Mouse (Mus musculus): ENCODE data around the gene Bend6. TPM values are rescaled to one million over a fixed set of nuclear protein-coding genes. Genes with fewer than 3 reads are reported as not detected.
A peak's percentile ranks its signal among the peaks of the same experiment; 100 is the strongest.

Gene Bend6
- polyA plus RNA-seq, 1 experiment from 2014 or later, result 0.35 TPM

DNA sequence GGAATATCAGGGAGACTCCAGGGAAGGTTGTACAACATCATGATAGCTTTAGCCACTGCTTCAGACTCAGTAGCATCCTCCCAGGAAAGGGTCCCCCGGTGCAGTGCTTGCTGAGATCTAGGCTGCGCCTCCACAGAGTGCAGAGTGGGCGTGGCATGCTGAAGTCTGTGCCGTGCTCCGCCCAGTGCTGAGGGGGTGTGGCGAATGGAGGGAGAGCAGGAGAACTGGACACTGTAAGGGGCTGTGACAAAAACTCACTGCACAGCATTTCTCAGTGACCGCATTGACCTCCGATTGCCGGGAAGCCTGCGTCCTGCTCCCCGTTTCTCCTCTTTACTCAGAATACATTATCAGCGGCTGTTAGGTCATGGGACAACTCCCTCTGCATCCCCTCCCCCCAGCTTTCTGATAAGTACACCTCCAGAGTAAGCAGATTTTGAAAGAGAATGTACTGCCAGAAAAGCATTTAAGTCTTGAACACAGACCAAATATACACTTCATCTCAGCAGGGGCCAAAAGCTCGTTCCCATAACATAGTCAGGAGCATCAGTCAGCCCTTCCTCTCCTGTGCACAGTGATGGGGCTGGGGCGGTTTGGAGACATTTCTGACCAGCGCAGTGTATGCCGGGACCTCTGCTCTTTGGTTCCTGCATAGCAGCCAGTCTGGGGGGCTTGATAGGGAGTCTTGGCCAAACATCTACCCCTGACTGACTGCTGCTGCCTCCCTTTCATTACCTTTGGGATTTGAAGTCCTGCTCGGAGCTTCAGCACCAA, 37.5 kb upstream of the Bend6 start:
- Histone ChIP-seq H3K36me3 (ENCODE audit: control insufficient read depth, insufficient read depth) (no peaks in the 10 kb centered on the region), H3K4me2 (replicated peaks; ENCODE audit: low read depth) (peak overlapping the region; percentile 22; the same call in 1 of the 2 replicates), H3K27me3 (replicated peaks; ENCODE audit: control insufficient read depth, insufficient read depth, low read length) (no peaks in the 10 kb centered on the region), H3K4me3 (ENCODE audit: low read depth, low read length) (no peak overlapping the region), H3K4me1 (replicated peaks; ENCODE audit: control insufficient read depth, insufficient read depth, low read length) (no peaks in the 10 kb centered on the region), H3K9ac (ENCODE audit: low read depth, low read length) (no peak overlapping the region), H3K27ac (ENCODE audit: low read depth, low read length) (no peak overlapping the region), H3K9me3 (ENCODE audit: control insufficient read depth) (no peaks in the 10 kb centered on the region)
- 52% methylated on average over 17 of the region's 17 CpGs for WGBS
- 0 out of 2 replicates have a peak, but pooled peaks have one; percentile 51 for ATAC-seq
- no peak for TF ChIP-seq CTCF (IDR thresholded peaks at IDR 0.05; ENCODE audit: low read depth)

DNA sequence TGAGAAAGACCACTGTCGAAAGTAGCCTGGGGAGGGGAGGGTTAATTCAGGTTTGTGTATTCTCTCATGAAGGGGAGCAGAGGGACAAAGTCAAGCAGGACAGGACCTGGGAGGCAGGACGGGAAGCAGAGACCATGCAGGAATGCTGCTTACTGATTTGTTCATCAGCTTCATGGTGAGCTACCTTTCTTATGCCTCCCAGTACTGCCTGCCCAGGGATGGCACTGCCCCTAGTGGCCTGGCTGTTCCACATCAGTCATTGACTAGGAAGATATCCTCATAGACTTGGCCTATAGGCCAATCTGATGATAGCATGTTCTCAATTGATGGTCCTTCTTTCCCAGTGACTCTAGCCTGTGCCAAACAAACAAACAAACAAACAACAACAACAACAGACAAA, 36.3 kb upstream of the Bend6 start:
- Histone ChIP-seq H3K9ac (ENCODE audit: low read depth, low read length) (no peak overlapping the region), H3K27ac (ENCODE audit: low read depth, low read length) (no peak overlapping the region), H3K27me3 (replicated peaks; ENCODE audit: control insufficient read depth, insufficient read depth, low read length) (no peaks in the 10 kb centered on the region), H3K9me3 (ENCODE audit: control insufficient read depth) (no peaks in the 10 kb centered on the region), H3K4me3 (ENCODE audit: low read depth, low read length) (no peak overlapping the region), H3K4me1 (replicated peaks; ENCODE audit: control insufficient read depth, insufficient read depth, low read length) (no peaks in the 10 kb centered on the region), H3K36me3 (ENCODE audit: control insufficient read depth, insufficient read depth) (no peaks in the 10 kb centered on the region), H3K4me2 (replicated peaks; ENCODE audit: low read depth) (no peak overlapping the region)
- TF ChIP-seq CTCF (IDR thresholded peaks at IDR 0.05; ENCODE audit: low read depth), result peak; percentile 48
- no peak for ATAC-seq
- 68% methylated on average over 2 of the region's 2 CpGs for WGBS

DNA sequence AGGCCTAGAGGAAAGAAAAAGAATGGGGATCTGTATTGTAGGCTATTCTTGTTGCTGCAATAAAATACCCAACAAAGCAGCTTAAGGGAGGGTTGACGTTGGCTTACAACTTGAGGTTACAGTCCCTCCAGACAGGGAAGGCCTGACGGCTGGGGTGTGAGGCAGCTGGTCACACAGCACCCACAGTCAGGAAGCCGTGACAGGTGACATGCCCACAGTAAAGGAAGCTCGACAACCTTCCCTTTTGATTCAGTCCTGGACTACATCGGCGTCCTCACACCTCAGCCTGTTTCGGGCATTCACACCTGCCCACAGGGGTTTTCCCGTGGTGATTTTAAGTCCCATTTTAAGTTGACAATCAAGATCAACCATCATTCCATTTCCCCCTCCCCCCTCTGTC, 35.0 kb upstream of the Bend6 start:
- no peak overlapping the region for H3K9ac ChIP-seq (ENCODE audit: low read depth, low read length)
- 92% methylated on average over 8 of the region's 8 CpGs for WGBS
- no peaks in the 10 kb centered on the region for H3K4me1 ChIP-seq (replicated peaks; ENCODE audit: control insufficient read depth, insufficient read depth, low read length)
- H3K9me3 ChIP-seq (ENCODE audit: control insufficient read depth), result no peaks in the 10 kb centered on the region
- H3K27ac ChIP-seq (ENCODE audit: low read depth, low read length), result no peak overlapping the region
- no peaks in the 10 kb centered on the region for H3K27me3 ChIP-seq (replicated peaks; ENCODE audit: control insufficient read depth, insufficient read depth, low read length)
- no peak for ATAC-seq
- no peak for TF ChIP-seq CTCF (IDR thresholded peaks at IDR 0.05; ENCODE audit: low read depth)
- H3K36me3 ChIP-seq (ENCODE audit: control insufficient read depth, insufficient read depth), result no peaks in the 10 kb centered on the region
- no peak overlapping the region for H3K4me3 ChIP-seq (ENCODE audit: low read depth, low read length)
- no peak overlapping the region for H3K4me2 ChIP-seq (replicated peaks; ENCODE audit: low read depth)

DNA sequence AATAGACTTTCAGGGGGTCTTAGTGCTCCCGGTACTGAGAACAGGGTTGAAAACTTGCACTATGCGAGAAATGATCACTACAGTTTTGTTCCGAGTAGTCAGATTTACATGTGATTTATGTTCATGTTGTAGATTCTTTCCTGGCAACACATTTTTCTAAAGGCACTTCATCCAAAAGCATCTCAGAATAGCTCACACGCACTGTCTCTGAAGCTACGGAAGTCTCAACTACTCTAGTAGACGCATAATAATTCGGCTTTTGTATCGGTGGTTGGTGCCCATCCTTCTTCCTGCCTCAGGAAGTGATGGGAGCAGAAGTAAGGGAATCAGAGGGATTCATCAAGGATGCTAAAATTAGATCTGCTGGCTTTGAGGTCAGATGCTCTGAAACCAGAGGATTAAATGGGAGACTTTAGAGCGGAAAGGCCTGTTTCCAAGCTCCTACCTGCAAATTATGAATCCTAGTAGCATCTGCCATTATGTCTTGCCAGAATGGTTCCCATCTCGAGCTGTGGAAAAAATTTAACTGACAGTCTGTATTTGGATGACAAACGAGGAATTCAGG, 32.8 kb upstream of the Bend6 start:
- H3K4me3 ChIP-seq (ENCODE audit: low read depth, low read length), result no peak overlapping the region
- H3K27me3 ChIP-seq (replicated peaks; ENCODE audit: control insufficient read depth, insufficient read depth, low read length), result no peaks in the 10 kb centered on the region
- no peaks in the 10 kb centered on the region for H3K4me1 ChIP-seq (replicated peaks; ENCODE audit: control insufficient read depth, insufficient read depth, low read length)
- no peak for TF ChIP-seq CTCF (IDR thresholded peaks at IDR 0.05; ENCODE audit: low read depth)
- no peaks in the 10 kb centered on the region for H3K36me3 ChIP-seq (ENCODE audit: control insufficient read depth, insufficient read depth)
- H3K4me2 ChIP-seq (replicated peaks; ENCODE audit: low read depth), result no peak overlapping the region
- 79% methylated on average over 11 of the region's 11 CpGs for WGBS
- no peak overlapping the region for H3K27ac ChIP-seq (ENCODE audit: low read depth, low read length)
- H3K9ac ChIP-seq (ENCODE audit: low read depth, low read length), result no peak overlapping the region
- H3K9me3 ChIP-seq (ENCODE audit: control insufficient read depth), result no peaks in the 10 kb centered on the region
- no peak for ATAC-seq

DNA sequence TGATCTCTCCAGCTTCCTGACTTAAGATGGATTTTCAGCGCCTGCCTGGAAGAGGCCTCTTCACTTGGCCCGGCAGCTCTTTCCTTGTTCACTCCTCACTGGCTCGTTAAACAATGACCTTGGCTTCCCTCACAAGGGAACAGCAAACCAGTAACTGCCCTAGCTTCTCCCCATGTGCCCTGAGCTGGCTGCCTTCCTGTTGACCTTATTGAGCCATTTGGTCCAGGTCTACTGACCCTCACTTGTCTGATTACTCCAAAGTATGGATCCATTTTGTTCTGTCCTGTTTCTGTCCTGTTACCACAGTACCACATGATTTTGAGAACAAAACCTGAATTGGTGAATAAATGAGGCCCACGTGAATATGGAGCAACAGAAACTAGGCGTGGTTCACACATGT, 32.2 kb upstream of the Bend6 start:
- H3K4me1 ChIP-seq (replicated peaks; ENCODE audit: control insufficient read depth, insufficient read depth, low read length), result no peaks in the 10 kb centered on the region
- H3K4me2 ChIP-seq (replicated peaks; ENCODE audit: low read depth), result no peak overlapping the region
- TF ChIP-seq CTCF (IDR thresholded peaks at IDR 0.05; ENCODE audit: low read depth), result no peak
- WGBS, result 70% methylated on average over 5 of the region's 5 CpGs
- H3K36me3 ChIP-seq (ENCODE audit: control insufficient read depth, insufficient read depth), result no peaks in the 10 kb centered on the region
- no peaks in the 10 kb centered on the region for H3K27me3 ChIP-seq (replicated peaks; ENCODE audit: control insufficient read depth, insufficient read depth, low read length)
- no peak overlapping the region for H3K9ac ChIP-seq (ENCODE audit: low read depth, low read length)
- H3K4me3 ChIP-seq (ENCODE audit: low read depth, low read length), result no peak overlapping the region
- no peak for ATAC-seq
- no peaks in the 10 kb centered on the region for H3K9me3 ChIP-seq (ENCODE audit: control insufficient read depth)
- H3K27ac ChIP-seq (ENCODE audit: low read depth, low read length), result no peak overlapping the region

DNA sequence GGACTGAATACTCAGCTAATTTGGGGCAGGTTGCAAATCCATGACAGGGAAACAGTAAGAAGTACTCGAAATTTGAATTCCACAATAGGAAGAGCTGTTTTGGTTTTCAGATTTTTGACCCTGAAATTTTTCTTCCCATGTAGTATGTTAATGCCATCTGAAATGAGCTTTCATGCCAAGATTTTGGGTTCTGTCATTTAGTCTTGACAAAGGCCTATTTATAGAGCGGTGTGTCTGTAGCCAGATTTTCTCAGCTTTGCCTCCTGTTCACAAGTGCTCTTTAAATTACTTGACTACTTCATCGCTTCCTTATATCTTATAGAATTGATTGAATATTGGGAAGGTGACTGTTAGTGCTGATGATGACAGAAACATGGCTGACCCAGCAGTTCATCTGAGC, 28.3 kb upstream of the Bend6 start:
- Histone ChIP-seq H3K4me1 (replicated peaks; ENCODE audit: control insufficient read depth, insufficient read depth, low read length) (no peaks in the 10 kb centered on the region), H3K27me3 (replicated peaks; ENCODE audit: control insufficient read depth, insufficient read depth, low read length) (no peaks in the 10 kb centered on the region), H3K4me2 (replicated peaks; ENCODE audit: low read depth) (no peak overlapping the region), H3K36me3 (ENCODE audit: control insufficient read depth, insufficient read depth) (no peaks in the 10 kb centered on the region), H3K4me3 (ENCODE audit: low read depth, low read length) (no peak overlapping the region), H3K9me3 (ENCODE audit: control insufficient read depth) (no peaks in the 10 kb centered on the region), H3K9ac (ENCODE audit: low read depth, low read length) (no peak overlapping the region), H3K27ac (ENCODE audit: low read depth, low read length) (no peak overlapping the region)
- no peak for TF ChIP-seq CTCF (IDR thresholded peaks at IDR 0.05; ENCODE audit: low read depth)
- ATAC-seq, result no peak
- WGBS, result 82% methylated on average over 3 of the region's 3 CpGs
